Mouse (Mus musculus): ENCODE results near the gene Sema5b.

DNA sequence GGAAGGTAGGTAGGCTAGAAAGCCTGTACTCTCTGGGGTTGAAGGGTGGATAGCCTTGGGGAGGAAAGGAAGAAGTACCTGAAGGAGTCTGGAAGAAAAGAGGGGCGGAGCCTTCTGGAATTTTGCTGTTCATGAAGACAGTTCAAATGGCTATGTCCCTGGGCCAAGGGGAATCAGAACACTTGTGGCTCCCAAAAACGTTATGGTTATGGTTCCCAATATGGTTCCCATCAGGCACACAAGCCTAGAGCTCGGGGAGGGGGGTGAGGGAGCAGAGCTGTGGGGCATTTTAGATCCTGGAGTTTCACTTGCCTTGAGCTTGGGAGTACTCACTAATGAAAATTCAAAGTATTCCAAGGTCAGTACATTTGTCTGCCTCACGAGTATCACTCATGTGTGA lies 123.9 kb downstream of the Sema5b start:
- TF ChIP-seq POLR2A (IDR thresholded peaks at IDR 0.05; ENCODE audit: insufficient read depth, low read depth, low read length) (no peak), CTCF (IDR thresholded peaks at IDR 0.05; ENCODE audit: insufficient read depth, low read depth, low read length) (no peak)
